Mouse (Mus musculus) intestine, embryonic 16.5 days (tissue): ENCODE data around the gene 1810055G02Rik. TPM values are rescaled to one million over a fixed set of nuclear protein-coding genes. Genes with fewer than 3 reads are reported as not detected.

Source experiments
- ATAC-seq: fragments of 200-750 bp; cut with Nextera tagmentation; 2 replicates; pipeline ENCODE4 v1.8.0; 2017; ENCODE audit warnings: moderate TSS enrichment, moderate library complexity
- H3K27ac ChIP-seq: fragments of 300-500 bp; sonication (generic); 2 replicates; pipeline ENCODE4 v1.5.1; 2014; ENCODE audit warnings: mild to moderate bottlenecking, low read length
- H3K27me3 ChIP-seq: fragments of 300-500 bp; sonication (generic); replicated peaks from 2 replicates; pipeline ENCODE4 v1.6.1; 2014; ENCODE audit warnings: low read length, control low read depth, mixed read lengths; ENCODE audit not compliant: control insufficient read depth, insufficient read depth
- H3K36me3 ChIP-seq: fragments of 300-500 bp; sonication (generic); 2 replicates; pipeline ENCODE4 v1.6.1; 2014; ENCODE audit warnings: low read length, control low read depth; ENCODE audit not compliant: control insufficient read depth, insufficient read depth
- H3K4me1 ChIP-seq: fragments of 300-500 bp; sonication (generic); 2 replicates; pipeline ENCODE4 v1.6.1; 2014; ENCODE audit warnings: low read length, control low read depth, mixed read lengths; ENCODE audit not compliant: control insufficient read depth, insufficient read depth
- H3K4me2 ChIP-seq: fragments of 300-500 bp; sonication (generic); 2 replicates; pipeline ENCODE4 v1.6.1; 2014; ENCODE audit warnings: low read depth, low read length, control low read depth
- H3K4me3 ChIP-seq: fragments of 300-500 bp; sonication (generic); 2 replicates; pipeline ENCODE4 v1.5.1; 2014; ENCODE audit warnings: mild to moderate bottlenecking, low read length
- H3K9ac ChIP-seq: fragments of 300-500 bp; sonication (generic); 2 replicates; pipeline ENCODE4 v1.6.1; 2014; ENCODE audit warnings: low read depth, low read length
- H3K9me3 ChIP-seq: fragments of 300-500 bp; sonication (generic); 2 replicates; pipeline ENCODE4 v1.6.1; 2016; ENCODE audit warnings: low read length, control low read depth; ENCODE audit not compliant: control insufficient read depth
- WGBS: fragments of 180-500 bp; shearing (Covaris S2); extraction: QIAGEN DNeasy Blood & Tissue Kit; methylation state at CpG from one replicate; pipeline ENCODE4 v1.1.7; 2014; 5-methylcytosine and 5-hydroxymethylcytosine counted together
- polyA plus RNA-seq: library from polyadenylated mRNA; unstranded; fragments of >200 nt; fragmentation: Nextera tagmentation; extraction: Ambion mirVana; gene quantifications from 2 replicates; pipeline ENCODE4 v1.2.1, GENCODE M21; 2015

1810055G02Rik gene
- polyA plus RNA-seq, 1 experiment from 2014 or later, result 53.8 TPM

DNA sequence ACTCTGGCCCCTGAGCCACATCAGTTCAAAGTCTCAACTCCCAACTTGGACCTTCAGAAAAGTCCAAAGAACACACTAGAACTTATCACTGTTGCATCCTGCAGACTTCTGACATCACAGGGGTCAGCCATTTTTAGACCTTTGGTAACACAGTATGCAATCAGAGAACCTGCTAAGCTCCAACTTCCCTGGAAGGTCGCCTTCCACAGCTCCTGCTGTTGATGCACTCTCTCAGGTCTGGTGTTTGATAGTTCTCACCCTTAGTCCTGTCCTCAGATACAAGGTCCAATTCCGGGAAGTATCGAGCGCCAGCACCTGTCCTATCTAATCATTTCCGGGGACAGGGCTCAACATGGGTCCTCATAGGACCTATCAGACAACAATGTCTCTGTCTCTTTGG, 16.8 kb upstream of the 1810055G02Rik start:
- ATAC-seq, result no peak
- H3K27me3 ChIP-seq, result no peaks in the 10 kb centered on the region
- peaks cover 17% of the 10 kb centered on the region for H3K4me1 ChIP-seq
- 0 out of 2 replicates have a peak, but pooled peaks cover 2% of the 10 kb centered on the region for H3K9me3 ChIP-seq
- WGBS, result 90% methylated on average over 5 of the region's 5 CpGs
- H3K27ac ChIP-seq, result no peak overlapping the region
- H3K4me3 ChIP-seq, result no peak overlapping the region
- H3K4me2 ChIP-seq, result no peak overlapping the region
- H3K9ac ChIP-seq, result no peak overlapping the region
- no peaks in the 10 kb centered on the region for H3K36me3 ChIP-seq

DNA sequence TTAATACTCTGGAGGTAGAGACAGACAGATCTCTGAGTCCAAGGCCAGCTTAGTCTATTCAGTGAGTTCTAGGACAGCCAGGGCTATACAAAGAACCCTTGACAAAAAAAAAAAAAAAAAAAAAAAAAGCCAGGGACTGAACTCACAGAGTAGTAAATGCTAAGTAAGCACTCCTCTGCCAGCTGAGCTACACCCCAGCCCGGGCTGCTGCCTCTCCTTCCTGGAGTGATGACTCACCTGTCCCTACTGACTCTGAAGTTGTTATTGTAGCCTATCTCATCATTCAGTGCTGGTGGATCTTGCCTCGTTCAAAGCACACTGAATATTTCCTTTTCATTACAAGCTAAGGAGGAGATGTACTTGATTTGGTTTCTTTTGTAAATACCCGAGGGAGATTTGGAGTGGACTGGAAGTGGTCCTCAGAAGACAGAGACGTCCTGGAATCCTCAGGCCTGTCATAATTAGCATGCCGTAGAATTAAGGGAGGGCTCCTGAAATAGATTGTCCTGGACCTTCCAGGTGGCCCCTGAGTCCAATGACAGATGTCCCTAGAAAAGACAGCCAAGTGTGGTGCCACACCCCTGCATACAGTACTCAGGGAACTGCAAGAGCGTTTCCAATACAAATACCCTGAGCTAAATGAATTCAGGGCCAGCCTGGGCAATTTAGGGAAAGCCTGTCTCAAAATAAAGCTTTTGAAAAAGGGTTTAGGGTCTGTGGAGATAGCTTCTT, 15.5 kb upstream of the 1810055G02Rik start:
- H3K9ac ChIP-seq, result no peak overlapping the region
- H3K27me3 ChIP-seq, result no peaks in the 10 kb centered on the region
- no peak overlapping the region for H3K4me2 ChIP-seq
- no peak overlapping the region for H3K4me3 ChIP-seq
- peaks cover 9% of the 10 kb centered on the region for H3K4me1 ChIP-seq
- no peaks in the 10 kb centered on the region for H3K36me3 ChIP-seq
- no peak overlapping the region for H3K27ac ChIP-seq
- H3K9me3 ChIP-seq, result 0 out of 2 replicates have a peak, but pooled peaks cover 2% of the 10 kb centered on the region
- ATAC-seq, result peak; percentile 75
- 42% methylated on average over 6 of the region's 6 CpGs for WGBS

DNA sequence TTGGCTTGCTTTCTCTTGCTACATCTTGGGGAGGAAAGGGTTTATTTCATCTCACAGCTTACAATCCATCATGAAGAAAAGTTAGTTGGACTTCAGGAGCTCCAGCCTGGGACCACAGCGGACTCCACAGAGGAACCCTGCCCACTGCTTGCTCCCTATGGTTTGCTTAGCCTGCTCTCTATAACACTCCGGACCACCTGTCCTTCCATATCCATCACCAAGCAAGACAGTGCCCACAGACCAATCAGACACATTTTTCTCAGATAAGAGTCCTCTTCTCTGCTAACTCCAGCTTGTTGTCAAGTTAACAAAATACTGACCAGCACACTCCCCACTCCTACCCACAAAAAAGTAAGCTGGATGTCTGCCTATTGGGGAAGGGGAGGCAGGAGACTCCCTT, 13.6 kb upstream of the 1810055G02Rik start:
- H3K27me3 ChIP-seq, result no peaks in the 10 kb centered on the region
- ATAC-seq, result no peak
- H3K36me3 ChIP-seq, result no peaks in the 10 kb centered on the region
- H3K4me2 ChIP-seq, result no peak overlapping the region
- no peak overlapping the region for H3K4me3 ChIP-seq
- H3K9me3 ChIP-seq, result 0 out of 2 replicates have a peak, but pooled peaks cover 2% of the 10 kb centered on the region
- WGBS, result 67% methylated on average over 2 of the region's 2 CpGs
- H3K4me1 ChIP-seq, result 0 out of 2 replicates have a peak, but pooled peaks cover 4% of the 10 kb centered on the region
- no peak overlapping the region for H3K27ac ChIP-seq
- no peak overlapping the region for H3K9ac ChIP-seq

DNA sequence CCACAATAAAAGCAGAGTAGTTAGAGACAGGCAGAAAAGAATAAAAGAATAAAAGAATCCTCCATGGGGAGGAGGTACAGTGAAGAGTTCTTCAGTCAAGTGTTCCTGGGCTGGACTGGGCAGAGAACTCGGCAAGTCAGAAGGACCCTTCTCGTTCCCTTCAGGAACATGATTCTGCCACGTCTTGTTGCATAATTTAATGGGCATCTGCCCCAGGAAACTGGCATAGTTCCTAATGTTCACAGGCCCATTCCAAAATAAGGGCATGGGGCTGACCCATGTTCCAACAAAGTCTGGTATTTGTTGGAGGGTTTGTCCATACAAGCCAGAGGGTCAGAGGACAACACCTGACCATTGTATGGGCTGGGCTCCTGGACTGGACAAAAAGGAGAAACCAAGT, 13.1 kb upstream of the 1810055G02Rik start:
- no peak overlapping the region for H3K27ac ChIP-seq
- H3K4me3 ChIP-seq, result no peak overlapping the region
- no peak for ATAC-seq
- H3K36me3 ChIP-seq, result no peaks in the 10 kb centered on the region
- no peaks in the 10 kb centered on the region for H3K27me3 ChIP-seq
- no peak overlapping the region for H3K9ac ChIP-seq
- WGBS, result 78% methylated on average over 3 of the region's 3 CpGs
- H3K9me3 ChIP-seq, result no peaks in the 10 kb centered on the region
- H3K4me2 ChIP-seq, result no peak overlapping the region
- H3K4me1 ChIP-seq, result 0 out of 2 replicates have a peak, but pooled peaks cover 4% of the 10 kb centered on the region

DNA sequence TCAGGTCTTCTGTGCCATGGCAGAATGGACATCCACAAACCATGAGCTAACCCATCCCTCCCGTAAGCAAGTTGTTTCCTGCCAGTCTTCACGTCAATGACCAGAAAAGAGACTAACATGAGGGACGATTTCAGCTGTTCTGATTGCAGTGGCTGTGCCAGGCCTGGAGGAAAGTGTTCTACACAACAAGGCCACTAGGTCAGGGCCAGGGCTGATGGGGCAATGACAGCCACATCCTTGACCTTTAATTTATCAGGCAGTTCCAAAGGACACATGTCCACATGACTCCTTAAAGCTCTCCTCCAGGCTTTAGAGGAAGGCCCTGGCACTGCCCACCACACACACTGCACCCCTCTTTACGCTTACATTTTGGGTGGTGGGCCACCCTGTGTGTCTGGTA, 12.6 kb upstream of the 1810055G02Rik start:
- Histone ChIP-seq H3K9me3 (no peaks in the 10 kb centered on the region), H3K9ac (no peak overlapping the region), H3K4me2 (no peak overlapping the region), H3K27ac (no peak overlapping the region), H3K36me3 (no peaks in the 10 kb centered on the region), H3K27me3 (no peaks in the 10 kb centered on the region), H3K4me3 (no peak overlapping the region), H3K4me1 (0 out of 2 replicates have a peak, but pooled peaks cover 4% of the 10 kb centered on the region)
- ATAC-seq, result no peak
- WGBS, result 83% methylated on average over 4 of the region's 4 CpGs

DNA sequence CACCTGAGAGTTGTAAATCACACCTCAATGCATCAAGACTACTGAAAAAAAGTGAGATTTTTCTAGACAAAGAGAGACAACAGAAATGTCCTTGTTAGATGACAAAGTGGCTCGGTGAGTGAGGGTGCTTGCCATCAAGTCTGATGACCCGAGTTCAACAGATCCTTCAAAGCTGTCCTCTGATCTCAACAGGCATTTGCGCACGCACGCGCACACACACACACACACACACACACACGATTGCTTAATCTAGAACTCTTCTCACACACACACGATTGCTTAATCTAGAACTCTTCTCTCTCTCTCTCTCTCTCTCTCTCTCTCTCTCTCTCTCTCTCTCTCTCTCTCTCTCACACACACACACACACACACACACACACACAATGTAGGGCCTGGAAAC, 12.1 kb upstream of the 1810055G02Rik start:
- Histone ChIP-seq H3K27ac (no peak overlapping the region), H3K9ac (no peak overlapping the region), H3K4me3 (no peak overlapping the region), H3K27me3 (no peaks in the 10 kb centered on the region), H3K4me1 (0 out of 2 replicates have a peak, but pooled peaks cover 4% of the 10 kb centered on the region), H3K36me3 (no peaks in the 10 kb centered on the region), H3K9me3 (no peaks in the 10 kb centered on the region), H3K4me2 (no peak overlapping the region)
- whole genome bisulfite sequencing, result 87% methylated on average over 8 of the region's 8 CpGs
- ATAC-seq, result no peak

DNA sequence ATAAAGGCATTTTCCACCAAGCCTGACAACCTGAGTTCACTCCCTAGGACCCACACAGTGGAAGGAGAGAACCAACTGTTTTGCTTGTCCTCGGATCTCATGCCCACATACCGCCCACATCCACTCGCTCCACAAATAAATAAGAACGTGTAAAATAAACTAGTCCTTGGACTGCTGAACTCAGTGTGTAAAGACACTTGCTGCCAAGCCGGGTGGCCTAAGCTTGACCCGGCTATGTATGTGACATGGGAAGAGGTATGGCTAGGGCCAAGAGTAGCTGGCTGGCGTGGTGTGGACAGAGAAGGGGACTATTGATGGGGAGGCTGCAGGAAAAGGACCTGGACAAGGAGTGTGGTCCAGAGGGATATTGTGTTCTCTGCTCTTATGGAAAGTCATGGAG, 10.1 kb upstream of the 1810055G02Rik start:
- no peak for ATAC-seq
- Histone ChIP-seq H3K27ac (no peak overlapping the region), H3K4me2 (no peak overlapping the region), H3K9me3 (no peaks in the 10 kb centered on the region), H3K4me3 (no peak overlapping the region), H3K36me3 (no peaks in the 10 kb centered on the region), H3K4me1 (no peaks in the 10 kb centered on the region), H3K27me3 (no peaks in the 10 kb centered on the region), H3K9ac (no peak overlapping the region)
- 81% methylated on average over 7 of the region's 7 CpGs for WGBS

DNA sequence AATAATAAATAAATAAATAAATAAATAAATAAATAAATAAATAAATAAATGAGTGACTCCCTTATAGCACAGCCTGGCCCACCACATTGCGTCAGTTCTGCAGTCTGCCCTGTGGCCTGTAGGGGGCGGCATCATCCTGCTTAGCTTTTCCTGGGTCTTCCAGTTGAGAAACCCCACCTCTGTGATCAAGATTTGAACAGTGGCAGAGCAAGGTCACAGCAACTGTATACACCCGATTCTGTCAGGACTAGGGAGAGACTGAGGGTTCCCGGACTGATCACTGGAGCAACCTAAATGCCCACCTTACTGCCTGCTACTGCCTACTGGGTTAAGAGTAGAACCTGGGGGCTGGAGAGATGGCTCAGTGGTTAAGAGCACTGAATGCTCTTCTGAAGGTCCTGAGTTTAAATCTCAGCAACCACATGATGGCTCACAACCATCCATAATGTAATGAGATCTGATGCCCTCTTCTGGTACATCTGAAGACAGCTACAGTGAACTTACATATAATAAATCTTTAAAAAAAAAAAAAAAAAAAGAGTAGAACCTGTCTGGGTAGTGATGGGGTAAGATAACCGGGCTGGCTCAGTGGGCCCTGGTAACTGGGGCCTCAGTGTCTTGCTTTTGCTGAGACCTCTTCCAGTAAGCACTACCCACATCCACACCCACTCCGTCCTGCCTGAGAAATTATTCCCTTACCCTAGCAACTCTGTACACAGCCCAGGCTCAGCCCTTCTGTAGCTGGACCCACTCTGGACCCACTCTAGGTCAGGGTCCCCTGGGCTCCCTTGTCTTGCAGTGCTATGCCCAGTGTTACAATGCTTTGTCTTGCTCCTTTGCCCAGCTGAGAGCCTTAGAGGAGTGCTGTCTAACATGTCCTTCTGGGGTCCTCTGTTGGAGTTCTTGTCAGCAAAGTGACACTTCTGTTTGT, 8.3 kb upstream of the 1810055G02Rik start:
- no peaks in the 10 kb centered on the region for H3K9me3 ChIP-seq
- no peak overlapping the region for H3K9ac ChIP-seq
- no peaks in the 10 kb centered on the region for H3K36me3 ChIP-seq
- no peak overlapping the region for H3K4me2 ChIP-seq
- H3K4me1 ChIP-seq, result no peaks in the 10 kb centered on the region
- H3K27ac ChIP-seq, result no peak overlapping the region
- ATAC-seq, result peak; percentile 75
- no peak overlapping the region for H3K4me3 ChIP-seq
- WGBS, result 29% methylated on average over 6 of the region's 6 CpGs
- no peaks in the 10 kb centered on the region for H3K27me3 ChIP-seq

DNA sequence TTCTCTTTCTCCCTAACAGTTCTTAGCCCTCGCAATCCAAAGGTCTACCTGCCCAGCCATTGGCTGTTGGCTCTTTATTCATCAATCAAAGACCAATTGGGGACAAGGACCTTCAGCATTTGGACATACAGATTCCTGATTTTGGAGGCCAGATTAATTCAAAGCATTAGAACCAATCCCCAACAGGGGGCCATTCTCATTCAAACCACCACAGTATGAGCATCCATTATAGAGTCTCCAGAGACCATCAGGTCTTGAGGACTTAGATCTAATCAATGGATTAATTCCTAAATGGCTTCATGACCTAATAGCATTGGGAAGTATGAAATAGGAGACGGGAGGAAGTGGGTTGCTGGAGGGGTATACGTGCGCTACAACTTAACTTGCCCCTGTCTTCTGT, 5.6 kb upstream of the 1810055G02Rik start:
- no peak overlapping the region for H3K4me3 ChIP-seq
- H3K27ac ChIP-seq, result no peak overlapping the region
- no peak for ATAC-seq
- H3K4me2 ChIP-seq, result no peak overlapping the region
- WGBS, result 87% methylated on average over 4 of the region's 4 CpGs
- 0 out of 2 replicates have a peak, but pooled peaks cover 1% of the 10 kb centered on the region for H3K4me1 ChIP-seq
- H3K27me3 ChIP-seq, result no peaks in the 10 kb centered on the region
- no peaks in the 10 kb centered on the region for H3K36me3 ChIP-seq
- H3K9ac ChIP-seq, result no peak overlapping the region
- H3K9me3 ChIP-seq, result no peaks in the 10 kb centered on the region
